Mouse (Mus musculus) embryonic facial prominence, embryonic 15.5 days (tissue): ENCODE data around the gene Arsb. TPM values are rescaled to one million over a fixed set of nuclear protein-coding genes. Genes with fewer than 3 reads are reported as not detected.

Source experiments
- ATAC-seq: fragments of 200-750 bp; cut with Nextera tagmentation; 2 replicates; pipeline ENCODE4 v1.8.0; 2017; ENCODE audit warnings: low read depth, moderate TSS enrichment; ENCODE audit not compliant: insufficient number of reproducible peaks, low FRiP score, low TSS enrichment
- H3K27ac ChIP-seq: fragments of 300-500 bp; sonication (generic); replicated peaks from 2 replicates; pipeline ENCODE4 v1.5.1; 2015; ENCODE audit warnings: mild to moderate bottlenecking, inconsistent platforms
- H3K27me3 ChIP-seq: fragments of 300-500 bp; sonication (generic); 2 replicates; pipeline ENCODE4 v1.6.1; 2015; ENCODE audit warnings: inconsistent platforms
- H3K36me3 ChIP-seq: fragments of 300-500 bp; sonication (generic); 2 replicates; pipeline ENCODE4 v1.6.1; 2015; ENCODE audit warnings: mild to moderate bottlenecking, inconsistent platforms
- H3K4me1 ChIP-seq: fragments of 300-500 bp; sonication (generic); 2 replicates; pipeline ENCODE4 v1.6.1; 2015; ENCODE audit warnings: inconsistent platforms
- H3K4me2 ChIP-seq: fragments of 300-500 bp; sonication (generic); replicated peaks from 2 replicates; pipeline ENCODE4 v1.6.1; 2015; ENCODE audit warnings: mild to moderate bottlenecking, inconsistent platforms
- H3K4me3 ChIP-seq: fragments of 300-500 bp; sonication (generic); replicated peaks from 2 replicates; pipeline ENCODE4 v1.5.1; 2015; ENCODE audit warnings: mild to moderate bottlenecking, inconsistent platforms
- H3K9ac ChIP-seq: fragments of 300-500 bp; sonication (generic); 2 replicates; pipeline ENCODE4 v1.6.1; 2015; ENCODE audit warnings: inconsistent platforms
- H3K9me3 ChIP-seq: fragments of 300-500 bp; sonication (generic); replicated peaks from 2 replicates; pipeline ENCODE4 v1.6.1; 2016; ENCODE audit warnings: inconsistent platforms
- WGBS: fragments of 180-500 bp; shearing (Covaris S2); methylation state at CpG from one replicate; pipeline ENCODE4 v1.1.7; 2015; 5-methylcytosine and 5-hydroxymethylcytosine counted together
- polyA plus RNA-seq: library from polyadenylated mRNA; unstranded; fragments of >200 nt; fragmentation: Nextera tagmentation; extraction: Ambion mirVana; gene quantifications from 2 replicates; pipeline ENCODE4 v1.2.1, GENCODE M21; 2015

Arsb gene
- polyA plus RNA-seq, 1 experiment from 2014 or later = 21.5 TPM

GRCm38 (mm10) chr13:93761831-93762230 lies 9.6 kb upstream of the Arsb start:
- Histone ChIP-seq H3K4me3 (no peak overlapping the region), H3K36me3 (no peaks in the 10 kb centered on the region), H3K9ac (no peak overlapping the region), H3K27ac (no peak overlapping the region), H3K4me1 (no peaks in the 10 kb centered on the region), H3K27me3 (no peaks in the 10 kb centered on the region), H3K4me2 (no peak overlapping the region), H3K9me3 (no peaks in the 10 kb centered on the region)
- WGBS = 90% methylated on average over 8 of the region's 8 CpGs
- no peak for ATAC-seq

DNA sequence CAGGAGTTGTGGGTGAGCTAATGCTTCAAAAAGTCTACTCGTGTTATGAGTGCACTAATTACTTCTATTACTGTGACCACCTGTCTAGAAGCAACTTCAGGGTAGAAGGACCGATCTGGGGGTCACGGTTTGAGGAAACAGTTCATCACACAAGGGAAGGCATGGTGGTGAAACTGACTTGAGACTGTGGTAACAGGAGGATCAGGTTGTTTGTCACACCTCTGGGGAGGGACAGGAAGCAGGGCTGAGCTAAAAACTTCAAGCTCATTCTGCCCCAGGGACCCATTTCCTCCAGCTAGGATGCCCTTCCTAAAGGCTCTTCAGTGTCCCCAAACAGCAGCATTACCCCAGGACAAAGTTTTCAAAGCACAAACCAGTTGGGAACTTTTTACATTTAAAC lies 8.6 kb upstream of the Arsb start:
- Histone ChIP-seq H3K27me3 (no peaks in the 10 kb centered on the region), H3K4me3 (no peak overlapping the region), H3K4me2 (no peak overlapping the region), H3K4me1 (no peaks in the 10 kb centered on the region), H3K27ac (no peak overlapping the region), H3K9me3 (no peaks in the 10 kb centered on the region), H3K36me3 (no peaks in the 10 kb centered on the region), H3K9ac (no peak overlapping the region)
- WGBS = 64% methylated on average over 3 of the region's 3 CpGs
- no peak for ATAC-seq

DNA sequence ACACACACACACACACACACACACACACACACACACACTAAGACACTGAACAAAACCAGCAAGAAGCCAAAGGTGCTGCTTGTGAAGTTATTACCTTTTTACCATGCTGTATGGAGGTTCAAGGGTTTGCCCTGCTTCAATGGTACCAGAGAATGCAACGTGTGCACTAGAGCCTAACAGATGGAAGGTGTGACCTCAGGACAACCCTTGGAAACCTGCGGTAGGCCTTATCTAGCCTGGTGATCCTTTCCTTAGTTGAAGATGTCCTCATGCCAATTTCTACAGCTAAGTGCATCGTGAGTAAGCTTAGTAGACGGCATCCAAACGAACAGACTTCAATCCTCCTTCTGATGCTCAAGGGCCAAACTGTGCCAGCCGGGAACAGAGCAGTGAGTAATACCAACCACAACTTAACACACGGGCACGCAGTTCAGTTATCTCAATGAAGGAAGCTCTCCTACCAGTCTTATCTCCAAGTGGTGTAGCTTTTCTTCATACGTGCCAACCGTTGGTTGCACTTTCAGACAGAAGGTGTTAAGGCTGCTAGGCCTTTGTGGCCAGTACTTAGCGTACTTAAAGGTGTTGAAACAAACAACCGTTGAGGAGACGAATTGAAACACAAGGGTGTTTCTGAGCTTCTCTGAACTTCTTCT lies 7.0 kb upstream of the Arsb start:
- ATAC-seq = no peak
- 86% methylated on average over 13 of the region's 13 CpGs for WGBS
- Histone ChIP-seq H3K4me3 (no peak overlapping the region), H3K9me3 (no peaks in the 10 kb centered on the region), H3K27ac (no peak overlapping the region), H3K27me3 (no peaks in the 10 kb centered on the region), H3K4me1 (no peaks in the 10 kb centered on the region), H3K36me3 (no peaks in the 10 kb centered on the region), H3K9ac (no peak overlapping the region), H3K4me2 (no peak overlapping the region)

DNA sequence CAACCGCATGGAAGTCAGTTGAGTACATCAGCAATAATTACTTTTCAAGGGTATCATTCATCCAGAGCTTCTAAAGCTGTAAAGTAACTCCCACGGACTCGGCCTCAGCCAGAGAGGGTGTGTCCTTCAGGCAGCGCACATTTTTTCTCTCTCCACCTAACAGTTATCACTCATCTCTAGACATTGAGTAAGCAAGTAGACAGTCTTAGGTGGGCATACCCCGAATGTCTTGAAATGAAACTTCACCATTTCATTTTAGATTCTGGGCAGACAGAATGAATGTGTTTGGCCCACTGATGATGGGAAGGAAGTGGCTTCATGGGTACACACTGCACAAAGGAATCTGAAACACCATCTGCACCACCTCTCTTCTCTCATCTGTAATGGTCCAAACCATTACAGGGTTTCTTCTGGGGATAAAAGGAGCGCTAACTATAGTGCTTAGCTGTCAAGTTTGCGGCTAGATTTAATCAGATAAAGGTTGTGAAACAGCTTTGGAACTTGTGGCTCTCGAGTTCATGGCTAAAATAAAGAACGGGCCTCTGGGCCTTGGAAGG lies 321 bp upstream of the Arsb start:
- 31% methylated on average over 9 of the region's 9 CpGs for WGBS

DNA sequence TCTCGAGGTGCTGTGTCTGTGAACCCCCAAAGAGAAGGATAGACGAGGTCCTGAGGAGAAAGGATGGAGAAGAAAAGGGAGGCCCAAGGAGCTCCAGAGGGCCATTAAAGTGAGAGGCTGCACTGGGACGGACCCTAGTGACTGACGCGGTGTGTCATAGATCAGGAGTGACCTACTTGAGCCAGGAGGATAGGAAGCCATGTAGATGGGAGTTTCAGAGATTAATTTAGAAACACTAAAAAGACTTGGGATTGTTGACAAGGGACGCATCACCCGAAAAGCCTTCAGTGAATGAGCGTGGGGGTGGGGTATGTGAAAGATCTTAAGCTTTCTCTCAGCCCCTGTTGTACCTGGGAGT lies 828 bp downstream of the Arsb start:
- 0 out of 2 replicates have a peak, but pooled peaks have one; percentile 6 for ATAC-seq
- no peaks in the 10 kb centered on the region for H3K36me3 ChIP-seq
- H3K4me1 ChIP-seq = peaks cover 10% of the 10 kb centered on the region; the same call in 1 of the 2 replicates
- peak overlapping the region; percentile 95 for H3K4me2 ChIP-seq
- H3K27ac ChIP-seq = peak overlapping the region; percentile 85
- no peaks in the 10 kb centered on the region for H3K9me3 ChIP-seq
- 35% methylated on average over 8 of the region's 8 CpGs for WGBS
- no peaks in the 10 kb centered on the region for H3K27me3 ChIP-seq
- peak overlapping the region; percentile 65 for H3K9ac ChIP-seq
- peak overlapping the region; percentile 81 for H3K4me3 ChIP-seq

More for the DNA sequence above, 321 bp upstream of the Arsb start:
- no peaks in the 10 kb centered on the region for H3K27me3 ChIP-seq
- H3K27ac ChIP-seq = peak overlapping the region; percentile 85
- no peaks in the 10 kb centered on the region for H3K9me3 ChIP-seq
- H3K36me3 ChIP-seq = no peaks in the 10 kb centered on the region
- peaks cover 10% of the 10 kb centered on the region; the same call in 1 of the 2 replicates for H3K4me1 ChIP-seq
- H3K9ac ChIP-seq = peak overlapping the region; percentile 65
- no peak for ATAC-seq
- H3K4me2 ChIP-seq = peak overlapping the region; percentile 95
- peak overlapping the region; percentile 81 for H3K4me3 ChIP-seq

GRCm38 (mm10) chr13:93772861-93773260 lies 1.4 kb downstream of the Arsb start:
- WGBS = 76% methylated on average over 7 of the region's 7 CpGs
- no peak for ATAC-seq
- Histone ChIP-seq H3K4me2 (peak overlapping the region; percentile 95), H3K9ac (no peak overlapping the region), H3K36me3 (no peaks in the 10 kb centered on the region), H3K27ac (no peak overlapping the region), H3K4me3 (peak overlapping the region; percentile 81; the same call in 1 of the 2 replicates), H3K9me3 (no peaks in the 10 kb centered on the region), H3K4me1 (peaks cover 10% of the 10 kb centered on the region; the same call in 1 of the 2 replicates), H3K27me3 (no peaks in the 10 kb centered on the region)

DNA sequence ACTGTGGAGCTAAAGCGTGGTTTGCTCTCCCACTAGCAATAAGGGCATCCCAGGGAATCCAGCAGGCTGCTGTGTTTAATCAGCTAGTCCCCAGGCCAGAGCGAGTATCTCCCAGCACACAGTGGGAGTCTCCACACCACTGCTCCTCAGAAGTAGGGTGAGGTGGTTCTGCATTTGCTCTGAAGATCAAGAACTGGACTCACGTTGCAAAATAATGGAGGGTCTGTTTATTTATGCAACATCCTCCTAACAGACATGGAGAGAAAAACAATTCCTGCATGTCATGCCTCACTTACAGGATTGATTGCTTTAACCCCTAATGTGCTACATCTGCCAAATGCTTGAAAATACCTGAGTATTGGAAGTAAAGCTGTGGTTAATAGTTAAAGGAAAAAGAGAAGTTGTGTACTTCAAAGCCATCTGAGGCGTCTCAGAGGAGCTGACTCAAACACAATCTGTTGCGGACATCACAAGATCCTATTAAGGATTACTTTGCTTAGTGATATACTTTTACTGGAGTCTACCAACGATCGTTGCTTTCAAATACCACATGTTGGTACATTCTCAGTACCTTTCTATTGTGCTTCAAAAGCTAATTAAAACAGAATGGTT lies 2.4 kb downstream of the Arsb start:
- Histone ChIP-seq H3K4me1 (peaks cover 10% of the 10 kb centered on the region; the same call in 1 of the 2 replicates), H3K4me3 (no peak overlapping the region), H3K9ac (no peak overlapping the region), H3K27ac (no peak overlapping the region), H3K36me3 (no peaks in the 10 kb centered on the region), H3K4me2 (no peak overlapping the region), H3K27me3 (no peaks in the 10 kb centered on the region), H3K9me3 (no peaks in the 10 kb centered on the region)
- WGBS = 47% methylated on average over 7 of the region's 7 CpGs
- no peak for ATAC-seq

GRCm38 (mm10) chr13:93782823-93783222 lies 11.4 kb downstream of the Arsb start:
- peaks cover 8% of the 10 kb centered on the region; the same call in 1 of the 2 replicates for H3K4me1 ChIP-seq
- H3K27ac ChIP-seq = no peak overlapping the region
- no peak for ATAC-seq
- WGBS = 86% methylated on average over 5 of the region's 5 CpGs
- no peak overlapping the region for H3K9ac ChIP-seq
- H3K4me2 ChIP-seq = no peak overlapping the region
- no peak overlapping the region for H3K4me3 ChIP-seq
- no peaks in the 10 kb centered on the region for H3K27me3 ChIP-seq
- no peaks in the 10 kb centered on the region for H3K36me3 ChIP-seq
- H3K9me3 ChIP-seq = no peaks in the 10 kb centered on the region

- H3K4me3 ChIP-seq = no peak overlapping the region
- H3K4me1 ChIP-seq = peaks cover 8% of the 10 kb centered on the region; the same call in 1 of the 2 replicates
- H3K27ac ChIP-seq = no peak overlapping the region
- no peaks in the 10 kb centered on the region for H3K9me3 ChIP-seq
- H3K9ac ChIP-seq = no peak overlapping the region
- ATAC-seq = no peak
- H3K27me3 ChIP-seq = no peaks in the 10 kb centered on the region
- WGBS = 74% methylated on average over 3 of the region's 3 CpGs
- no peaks in the 10 kb centered on the region for H3K36me3 ChIP-seq
- H3K4me2 ChIP-seq = no peak overlapping the region
These were observed 13.9 kb downstream of the Arsb start for GRCm38 (mm10) chr13:93785329-93785728.

- Histone ChIP-seq H3K4me1 (peaks cover 8% of the 10 kb centered on the region; the same call in 1 of the 2 replicates), H3K4me2 (no peak overlapping the region), H3K9me3 (no peaks in the 10 kb centered on the region), H3K4me3 (no peak overlapping the region), H3K27me3 (no peaks in the 10 kb centered on the region), H3K36me3 (no peaks in the 10 kb centered on the region), H3K9ac (no peak overlapping the region), H3K27ac (no peak overlapping the region)
- WGBS = 81% methylated on average over 2 of the region's 2 CpGs
- no peak for ATAC-seq
These were observed 14.6 kb downstream of the Arsb start for GRCm38 (mm10) chr13:93786051-93786450.

DNA sequence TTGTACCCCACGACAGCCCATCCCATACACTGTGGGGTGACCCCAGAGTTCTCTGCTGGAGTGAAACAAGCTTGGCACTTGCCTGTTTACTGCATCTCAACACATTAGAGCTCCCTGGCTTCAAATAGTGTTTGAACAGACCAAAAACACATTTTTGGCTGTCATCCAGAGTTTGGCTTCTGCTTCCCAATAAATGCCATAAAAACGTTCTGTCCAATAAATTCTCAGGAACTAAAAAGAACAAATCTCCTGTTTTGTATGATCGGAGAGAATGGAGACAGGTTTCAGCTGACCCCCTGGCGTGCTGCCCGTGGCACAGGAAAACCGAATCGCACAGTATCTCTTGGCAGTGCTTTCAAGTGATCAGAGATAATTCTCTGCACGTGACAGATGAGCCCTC lies 16.2 kb downstream of the Arsb start:
- H3K4me3 ChIP-seq = no peak overlapping the region
- no peaks in the 10 kb centered on the region for H3K36me3 ChIP-seq
- no peak overlapping the region for H3K9ac ChIP-seq
- no peak overlapping the region for H3K27ac ChIP-seq
- H3K9me3 ChIP-seq = no peaks in the 10 kb centered on the region
- H3K4me1 ChIP-seq = peaks cover 8% of the 10 kb centered on the region; the same call in 1 of the 2 replicates
- no peak overlapping the region for H3K4me2 ChIP-seq
- H3K27me3 ChIP-seq = no peaks in the 10 kb centered on the region
- 35% methylated on average over 8 of the region's 8 CpGs for WGBS
- no peak for ATAC-seq
